Comparison of ENCODE assay signal across 7 mouse cellular contexts in the genomic region with DNA sequence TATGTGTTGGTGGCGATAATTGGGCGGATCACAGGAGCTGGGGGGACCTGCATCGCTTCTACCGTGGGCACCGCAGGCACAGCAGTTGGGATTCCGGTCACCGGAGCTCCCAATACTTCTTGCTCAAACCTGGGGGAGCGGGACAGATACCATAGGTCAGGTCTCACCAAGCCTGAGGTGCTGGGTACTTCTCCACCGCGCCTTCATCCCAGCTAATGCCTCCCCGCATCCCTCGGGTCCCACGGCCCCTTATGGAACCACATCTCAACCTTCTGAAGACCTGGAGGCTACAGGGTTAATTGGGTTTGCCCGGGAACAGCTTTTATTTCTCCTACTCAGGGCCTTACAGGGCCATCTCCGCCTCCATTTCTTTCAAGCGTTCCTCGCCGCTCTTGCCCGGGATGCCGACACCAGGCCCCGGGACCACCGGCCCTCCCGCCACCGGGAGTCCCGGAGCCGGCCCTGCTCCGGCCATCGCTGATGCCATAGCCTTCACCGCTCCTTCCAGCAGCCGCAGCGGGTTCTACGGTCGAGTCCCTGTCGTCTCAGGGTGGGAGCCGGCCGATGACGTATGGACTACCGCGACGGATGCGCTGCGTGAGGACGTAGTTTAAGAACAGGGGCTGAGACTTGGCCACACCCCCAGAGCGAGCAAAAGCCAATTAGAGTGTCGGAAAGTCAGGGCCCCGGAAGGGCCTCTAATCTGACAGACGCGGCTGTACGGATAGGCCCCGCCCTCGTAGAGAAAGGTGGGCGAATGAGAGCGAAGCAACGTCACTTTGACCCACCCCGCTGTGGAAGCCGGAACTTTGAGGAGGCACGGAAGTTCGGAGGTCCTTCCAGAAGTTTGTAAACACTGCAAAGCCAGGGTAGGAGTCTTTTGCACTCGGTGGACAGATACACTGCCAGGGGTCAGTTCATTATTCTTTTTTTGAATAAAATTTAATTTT. TPM values are rescaled to one million over a fixed set of nuclear protein-coding genes. Genes with fewer than 3 reads are reported as not detected.
A peak's percentile ranks its signal among the peaks of the same experiment; 100 is the strongest.
DNase-seq lines count a peak whose midpoint lies in the region; ATAC-seq lines count a peak whose summit lies in the region.

TSS of gene Rbm42 (minus strand) at position 727 of the 950 bp plus-strand sequence.

- peak within 1 kb of the TSS; percentile 46; the same call in 1 of the 2 replicates for H3K27ac ChIP-seq in embryonic facial prominence, embryonic 12.5 days
- no peak within 1 kb of the TSS for H3K27ac ChIP-seq in limb, embryonic 11.5 days (replicated peaks; ENCODE audit: low read depth, low read length)
- peak within 1 kb of the TSS; percentile 72 for H3K27ac ChIP-seq in midbrain, embryonic 14.5 days (replicated peaks; ENCODE audit: low read depth, low read length)

- H3K27me3 ChIP-seq in embryonic facial prominence, embryonic 12.5 days: no peaks in the 10 kb centered on the region
- no peaks in the 10 kb centered on the region for H3K27me3 ChIP-seq in limb, embryonic 11.5 days (ENCODE audit: control insufficient read depth, insufficient read depth, low read length)
- no peaks in the 10 kb centered on the region for H3K27me3 ChIP-seq in midbrain, embryonic 14.5 days (ENCODE audit: control insufficient read depth, insufficient read depth, low read length)

- H3K4me1 ChIP-seq in embryonic facial prominence, embryonic 12.5 days: peaks cover 3% of the 10 kb centered on the region; the same call in 1 of the 2 replicates
- H3K4me1 ChIP-seq in limb, embryonic 11.5 days (ENCODE audit: control insufficient read depth, insufficient read depth, low read length): peaks cover 2% of the 10 kb centered on the region; the same call in 1 of the 2 replicates
- peaks cover 6% of the 10 kb centered on the region; the same call in 1 of the 2 replicates for H3K4me1 ChIP-seq in midbrain, embryonic 14.5 days (ENCODE audit: control insufficient read depth, insufficient read depth, low read length)

- H3K9me3 ChIP-seq in embryonic facial prominence, embryonic 12.5 days: no peaks in the 10 kb centered on the region
- no peaks in the 10 kb centered on the region for H3K9me3 ChIP-seq in limb, embryonic 11.5 days (ENCODE audit: control insufficient read depth, low read length)
- H3K9me3 ChIP-seq in midbrain, embryonic 14.5 days (ENCODE audit: control insufficient read depth, low read length): no peaks in the 10 kb centered on the region

- H3K36me3 ChIP-seq in embryonic facial prominence, embryonic 12.5 days: peaks cover 61% of the 10 kb centered on the region
- peaks cover 13% of the 10 kb centered on the region for H3K36me3 ChIP-seq in limb, embryonic 11.5 days (ENCODE audit: control insufficient read depth, insufficient read depth, low read length)
- peaks cover 43% of the 10 kb centered on the region for H3K36me3 ChIP-seq in midbrain, embryonic 14.5 days (ENCODE audit: control insufficient read depth, insufficient read depth, low read length)

- 1% methylated on average over 59 of the region's 59 CpGs for WGBS in embryonic facial prominence, embryonic 12.5 days
- WGBS in limb, embryonic 11.5 days: 1% methylated on average over 59 of the region's 59 CpGs
- 2% methylated on average over 59 of the region's 59 CpGs for WGBS in midbrain, embryonic 14.5 days

- DNase-seq in adrenal gland, postnatal 25 days: peak; percentile 96
- peak; percentile 100 for DNase-seq in heart, adult 11 months
- DNase-seq in kidney, adult 18-20 months: peak; percentile 97
- peak; percentile 97 for DNase-seq in limb, embryonic 11.5 days (ENCODE audit: low spot score)
- DNase-seq in midbrain, embryonic 14.5 days: peak; percentile 99
- peak; percentile 93 to 97 for DNase-seq in spleen, adult 18-20 months

- peak within 1 kb of the TSS; percentile 92 for H3K9ac ChIP-seq in embryonic facial prominence, embryonic 12.5 days
- H3K9ac ChIP-seq in limb, embryonic 11.5 days (ENCODE audit: low read length): peak within 1 kb of the TSS; percentile 88
- H3K9ac ChIP-seq in midbrain, embryonic 14.5 days (replicated peaks; ENCODE audit: low read length): peak within 1 kb of the TSS; percentile 78

- H3K4me3 ChIP-seq in embryonic facial prominence, embryonic 12.5 days: peak within 1 kb of the TSS; percentile 88
- H3K4me3 ChIP-seq in limb, embryonic 11.5 days (ENCODE audit: low read depth, low read length): peak within 1 kb of the TSS; percentile 94
- peak within 1 kb of the TSS; percentile 67 for H3K4me3 ChIP-seq in midbrain, embryonic 14.5 days (replicated peaks; ENCODE audit: low read depth, low read length)

- ATAC-seq in embryonic facial prominence, embryonic 12.5 days (ENCODE audit: insufficient number of reproducible peaks, insufficient read depth, low FRiP score, low TSS enrichment): peak; percentile 98
- ATAC-seq in limb, embryonic 11.5 days (ENCODE audit: insufficient number of reproducible peaks, low FRiP score, low TSS enrichment, low read depth): peak; percentile 98
- ATAC-seq in midbrain, embryonic 14.5 days (ENCODE audit: low FRiP score, low TSS enrichment): peak; percentile 99

- H3K4me2 ChIP-seq in embryonic facial prominence, embryonic 12.5 days (replicated peaks): peak within 1 kb of the TSS; percentile 92
- H3K4me2 ChIP-seq in limb, embryonic 11.5 days (ENCODE audit: low read depth, severe bottlenecking): peak within 1 kb of the TSS; percentile 89
- peak within 1 kb of the TSS; percentile 84 for H3K4me2 ChIP-seq in midbrain, embryonic 14.5 days (ENCODE audit: low read length)

RNA-seq across cellular contexts. Expression of gene Rbm42, which starts in this region (rescaled TPM):
- 78.4 and 87.5 TPM in 2 replicates for total RNA-seq in adrenal gland, postnatal 25 days (2021)
- polyA plus RNA-seq in embryonic facial prominence, embryonic 12.5 days (2016; fragmentation: Nextera tagmentation; extraction: Ambion mirVana): 151 and 154 TPM in 2 replicates
- polyA plus RNA-seq in limb, embryonic 11.5 days (2014; fragmentation: Nextera tagmentation; extraction: Ambion mirVana): 125 and 126 TPM in 2 replicates
- polyA plus RNA-seq in midbrain, embryonic 14.5 days (2014; fragmentation: Nextera tagmentation; extraction: Ambion mirVana): 126 and 144 TPM in 2 replicates
